Mouse (Mus musculus) cerebellum, adult 11 months (tissue): ENCODE measurements around the gene Ccpg1.

Experiments used
- DNase-seq: peaks from one replicate; pipeline ENCODE4 v3.0.0; 2022

Ccpg1 gene

DNA sequence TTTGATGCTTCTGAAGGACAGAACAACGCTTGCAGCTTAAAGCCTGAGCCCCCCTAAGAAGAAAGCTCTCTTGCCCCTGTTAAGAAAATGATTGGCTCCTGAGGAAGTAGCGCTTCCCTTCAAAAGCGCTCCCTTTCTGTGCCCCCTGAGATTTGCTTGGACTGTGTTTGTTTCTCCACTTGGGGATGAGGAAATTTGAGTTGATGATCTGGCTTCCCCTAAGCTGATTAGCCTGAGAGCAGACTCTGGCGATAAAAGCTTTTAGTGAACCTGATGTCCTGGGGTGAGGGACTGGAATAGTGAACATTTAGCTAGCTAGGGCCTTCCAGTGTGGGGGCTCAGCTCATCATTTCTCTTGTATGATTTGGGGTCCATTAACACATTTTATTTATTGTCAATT lies 63.7 kb downstream of the Ccpg1 start:
- no peak for DNase-seq

DNA sequence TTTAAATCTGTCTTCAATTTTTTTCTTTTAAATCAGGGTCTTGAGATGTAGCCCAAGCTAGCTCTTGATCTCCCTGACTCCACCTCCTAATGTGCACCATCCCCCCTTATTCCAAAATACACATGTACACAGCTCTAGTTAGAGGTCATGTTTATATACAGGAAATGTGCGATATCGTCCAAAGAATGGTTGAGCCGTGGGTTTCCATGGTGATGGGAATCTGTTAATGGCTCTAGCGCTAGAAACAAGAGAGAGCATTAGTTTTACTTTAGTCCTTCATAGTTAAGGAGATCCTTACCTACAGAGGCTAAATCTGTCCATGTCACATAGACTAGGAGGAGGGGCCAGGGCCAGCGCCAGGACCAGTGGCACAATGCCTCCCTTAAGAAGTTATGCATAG lies 64.6 kb downstream of the Ccpg1 start:
- DNase-seq: no peak

DNA sequence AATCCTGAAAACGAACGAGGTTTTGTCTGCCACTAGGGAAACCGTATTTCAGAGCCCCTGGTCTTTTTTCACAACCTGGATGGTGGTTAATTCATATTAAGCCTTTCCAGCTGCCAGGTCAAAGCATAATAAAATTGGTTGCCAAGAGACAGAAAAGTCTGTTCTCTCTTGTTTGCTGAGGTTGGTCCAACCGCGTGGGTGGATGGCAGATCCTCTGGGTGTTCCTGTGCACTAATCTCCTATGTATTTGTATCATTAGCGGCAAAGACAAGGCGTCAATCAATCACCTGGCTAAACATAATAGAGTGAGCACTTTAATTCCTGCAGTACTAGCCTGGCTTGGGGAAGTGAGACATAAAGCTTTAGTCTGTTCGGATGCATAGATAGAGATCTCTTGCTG lies 65.4 kb downstream of the Ccpg1 start:
- DNase-seq: no peak

DNA sequence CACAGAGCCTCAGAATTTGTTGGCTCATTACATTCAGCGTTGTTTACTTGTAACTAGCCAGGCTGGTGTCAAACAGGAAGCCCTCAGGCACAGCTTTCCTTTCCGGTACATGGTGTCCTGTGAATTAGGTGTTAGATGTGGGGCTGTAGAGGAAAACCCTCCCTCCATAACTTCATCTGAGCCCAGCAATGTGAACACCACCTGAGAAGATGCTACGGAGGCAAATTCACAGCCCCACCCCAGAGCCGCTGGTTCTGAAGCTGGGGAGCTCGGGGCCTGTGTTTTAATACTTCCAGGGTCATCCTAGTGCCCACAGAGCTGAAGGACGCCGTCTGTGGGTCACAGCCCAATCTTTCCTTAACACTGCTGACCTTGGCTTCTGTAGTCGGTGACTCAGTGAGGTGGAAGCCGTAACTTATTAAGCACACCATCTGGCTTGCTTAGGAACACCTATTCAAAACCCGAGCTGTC lies 70.2 kb downstream of the Ccpg1 start:
- DNase-seq: no peak

DNA sequence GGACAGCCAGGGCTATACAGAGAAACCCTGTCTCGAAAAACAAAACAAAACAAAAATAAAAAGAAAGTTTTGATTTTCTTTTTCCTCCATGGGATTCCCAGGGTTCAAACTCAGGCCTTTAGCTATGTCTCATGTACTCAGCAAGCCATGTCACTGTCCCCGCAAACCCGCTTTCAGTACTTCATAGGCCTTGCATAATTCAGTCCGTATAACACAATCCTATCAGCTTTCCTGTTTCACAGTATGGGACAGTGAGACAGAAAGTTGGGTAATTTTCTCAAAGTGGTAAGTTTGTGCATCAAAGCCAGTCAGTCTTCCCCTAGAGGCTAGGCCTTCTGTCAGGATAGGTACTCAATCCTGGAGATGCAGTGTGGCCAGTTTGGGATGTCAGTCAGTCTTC lies 74.0 kb downstream of the Ccpg1 start:
- no peak for DNase-seq

DNA sequence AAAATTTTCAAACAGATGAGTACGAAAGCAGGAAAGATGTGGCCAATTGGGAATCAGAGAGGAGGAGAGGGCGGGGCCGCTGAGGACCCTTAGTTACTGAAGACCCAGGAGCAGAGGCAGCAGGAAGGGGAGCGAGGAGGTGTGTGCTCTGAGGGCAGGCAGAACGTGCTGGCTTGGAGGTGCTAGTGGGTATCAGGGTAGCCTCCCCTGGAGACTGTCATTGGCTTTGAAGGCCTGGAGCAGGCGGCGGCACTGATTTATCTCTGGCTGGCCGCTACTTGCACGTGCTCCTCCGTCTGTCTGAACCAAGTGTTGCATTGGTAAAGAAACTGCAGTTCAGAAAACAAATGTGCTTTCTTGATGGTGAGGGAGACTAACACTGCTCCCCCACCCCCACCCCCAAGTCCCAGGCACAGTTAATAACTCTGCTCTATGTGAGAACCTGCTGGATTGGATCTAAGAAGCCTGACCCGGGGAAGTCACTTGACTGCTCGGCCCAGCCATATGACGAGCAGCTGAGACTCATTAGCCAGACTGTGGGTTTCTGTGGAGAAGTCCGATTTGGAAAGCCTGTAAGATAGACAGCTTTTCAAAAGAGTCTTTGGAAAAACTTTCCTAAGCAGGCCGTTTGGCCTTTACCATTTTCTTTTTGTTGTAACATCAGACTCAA lies 78.5 kb downstream of the Ccpg1 start:
- no peak for DNase-seq
